Mouse (Mus musculus): ENCODE measurements at regions not wholly inside any gene's neighbourhood (a gene's known extent, or its start where the extent isn't known, plus 50 kb on each side); places are given as distances from the start of the nearest gene placed in this dataset.

GRCm38 (mm10) chr1:56453756-56454155 lies 183.5 kb downstream of the Hsfy2 start:
- no peak for DNase-seq (ENCODE audit: low spot score in 2 of 2)

GRCm38 (mm10) chr1:56442835-56443234 lies 194.4 kb downstream of the Hsfy2 start:
- DNase-seq (ENCODE audit: low spot score in 2 of 2): no peak

GRCm38 (mm10) chr1:56406786-56407185 lies 230.4 kb downstream of the Hsfy2 start:
- no peak for DNase-seq (ENCODE audit: low spot score in 2 of 2)

GRCm38 (mm10) chr1:56403351-56403750 lies 233.9 kb downstream of the Hsfy2 start:
- DNase-seq (ENCODE audit: low spot score in 2 of 2): no peak

GRCm38 (mm10) chr1:56395832-56396231 lies 241.4 kb downstream of the Hsfy2 start:
- DNase-seq (ENCODE audit: low spot score in 2 of 2): no peak

GRCm38 (mm10) chr1:56387086-56387485 lies 250.1 kb downstream of the Hsfy2 start:
- DNase-seq (ENCODE audit: low spot score in 2 of 2): no peak

- DNase-seq (ENCODE audit: low spot score in 2 of 2): no peak
These were observed 270.9 kb downstream of the Hsfy2 start for GRCm38 (mm10) chr1:56366319-56366718.

GRCm38 (mm10) chr1:56360857-56361256 lies 276.4 kb downstream of the Hsfy2 start:
- no peak for DNase-seq (ENCODE audit: low spot score in 2 of 2)

GRCm38 (mm10) chr1:56346638-56347037 lies 290.6 kb downstream of the Hsfy2 start:
- DNase-seq (ENCODE audit: low spot score in 2 of 2): no peak

GRCm38 (mm10) chr1:56344952-56345351 lies 292.3 kb downstream of the Hsfy2 start:
- no peak for DNase-seq (ENCODE audit: low spot score in 2 of 2)

- no peak for DNase-seq (ENCODE audit: low spot score in 2 of 2)
These were observed 309.9 kb downstream of the Hsfy2 start for GRCm38 (mm10) chr1:56327381-56327780.

- no peak for DNase-seq (ENCODE audit: low spot score in 2 of 2)
These were observed 328.6 kb downstream of the Hsfy2 start for GRCm38 (mm10) chr1:56308586-56308985.

- no peak for DNase-seq (ENCODE audit: low spot score in 2 of 2)
These were observed 342.8 kb downstream of the Hsfy2 start for GRCm38 (mm10) chr1:56294391-56294790.

GRCm38 (mm10) chr1:56289748-56290147 lies 347.5 kb downstream of the Hsfy2 start:
- no peak for DNase-seq (ENCODE audit: low spot score in 2 of 2)

- DNase-seq (ENCODE audit: low spot score in 2 of 2): no peak
These were observed 350.7 kb downstream of the Hsfy2 start for GRCm38 (mm10) chr1:56286386-56287045.

GRCm38 (mm10) chr1:56261708-56262107 lies 375.5 kb downstream of the Hsfy2 start:
- no peak for DNase-seq (ENCODE audit: low spot score in 2 of 2)

GRCm38 (mm10) chr1:56260759-56261158 lies 376.5 kb downstream of the Hsfy2 start:
- DNase-seq (ENCODE audit: low spot score in 2 of 2): no peak

GRCm38 (mm10) chr1:56256839-56257490 lies 380.3 kb downstream of the Hsfy2 start:
- no peak for DNase-seq (ENCODE audit: low spot score in 2 of 2)

- DNase-seq (ENCODE audit: low spot score in 2 of 2): no peak
These were observed 397.5 kb downstream of the Hsfy2 start for GRCm38 (mm10) chr1:56239686-56240085.

GRCm38 (mm10) chr1:56226314-56227008 lies 410.8 kb downstream of the Hsfy2 start:
- DNase-seq (ENCODE audit: low spot score in 2 of 2): no peak

- no peak for DNase-seq (ENCODE audit: low spot score in 2 of 2)
These were observed 417.5 kb downstream of the Hsfy2 start for GRCm38 (mm10) chr1:56219700-56220099.

- DNase-seq (ENCODE audit: low spot score in 2 of 2): peak in 1 of 2 experiments; percentile 4
These were observed 426.4 kb downstream of the Hsfy2 start for GRCm38 (mm10) chr1:56210712-56211371.

Measured in left cerebral cortex, adult 18-20 months (tissue).